Mouse (Mus musculus) spleen, postnatal 0 days (tissue): Measurements from ENCODE around the gene Atp6ap1. TPM values are rescaled to one million over a fixed set of nuclear protein-coding genes. Genes with fewer than 3 reads are reported as not detected.

ENCODE experiments used
- polyA plus RNA-seq: library from polyadenylated mRNA; unstranded; fragments of >200 nt; fragmentation: Nextera tagmentation; extraction: Ambion mirVana; gene quantifications from 2 replicates; pipeline ENCODE4 v1.2.1, GENCODE M21; 2015

Atp6ap1 gene
- polyA plus RNA-seq: 71.8 and 82.1 TPM in 2 replicates

DNA sequence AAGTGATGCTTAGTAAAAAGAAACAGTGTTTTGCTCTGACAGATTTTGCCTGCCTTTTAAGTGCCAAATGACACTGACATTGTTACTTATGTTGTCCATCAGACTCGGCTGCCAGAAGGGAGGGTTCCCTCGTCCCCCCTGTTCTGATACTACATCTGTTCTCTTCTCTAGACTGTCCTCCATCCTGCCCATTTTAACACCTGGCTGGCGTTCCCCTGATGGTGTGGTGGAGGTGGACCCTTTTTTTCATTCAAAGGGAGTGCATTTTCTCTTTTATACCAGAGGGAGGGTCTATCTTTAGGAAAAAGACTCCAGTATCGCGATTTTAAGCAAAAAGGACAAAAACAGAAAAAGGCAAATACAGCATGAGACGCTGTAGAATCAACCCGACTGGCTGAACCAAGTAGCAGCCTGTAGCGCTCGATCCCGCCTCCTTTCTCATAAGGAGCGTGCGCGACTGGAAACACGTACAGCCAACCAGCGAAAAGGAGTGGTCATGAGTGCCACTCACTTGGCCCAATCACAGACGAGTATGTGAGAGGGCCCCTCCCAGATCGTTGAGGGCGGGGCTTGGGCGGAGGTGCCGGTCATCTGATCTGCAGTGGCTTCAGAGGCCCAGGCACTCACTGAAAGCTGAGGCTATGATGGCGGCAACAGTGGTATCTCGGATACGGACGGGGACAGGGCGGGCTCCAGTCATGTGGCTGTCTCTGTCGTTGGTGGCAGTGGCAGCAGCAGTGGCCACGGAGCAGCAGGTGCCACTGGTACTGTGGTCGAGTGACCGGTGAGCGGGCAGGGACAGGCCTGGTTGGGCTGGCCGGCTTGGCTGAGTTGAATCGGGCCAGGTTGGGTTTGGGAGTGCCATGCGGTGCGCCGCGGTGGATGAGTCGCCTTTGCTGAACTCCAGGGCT lies at the start of gene Atp6ap1:
Gene Atp6ap1, plus strand, starts transcription at position 560 of the 911 bp plus-strand sequence.

GRCm38 (mm10) chrX:74249615-74250014 lies 47.3 kb upstream of the Atp6ap1 start, which contains the start of gene Flna:
Gene Flna, minus strand, starts transcription at chrX:74249820.

DNA sequence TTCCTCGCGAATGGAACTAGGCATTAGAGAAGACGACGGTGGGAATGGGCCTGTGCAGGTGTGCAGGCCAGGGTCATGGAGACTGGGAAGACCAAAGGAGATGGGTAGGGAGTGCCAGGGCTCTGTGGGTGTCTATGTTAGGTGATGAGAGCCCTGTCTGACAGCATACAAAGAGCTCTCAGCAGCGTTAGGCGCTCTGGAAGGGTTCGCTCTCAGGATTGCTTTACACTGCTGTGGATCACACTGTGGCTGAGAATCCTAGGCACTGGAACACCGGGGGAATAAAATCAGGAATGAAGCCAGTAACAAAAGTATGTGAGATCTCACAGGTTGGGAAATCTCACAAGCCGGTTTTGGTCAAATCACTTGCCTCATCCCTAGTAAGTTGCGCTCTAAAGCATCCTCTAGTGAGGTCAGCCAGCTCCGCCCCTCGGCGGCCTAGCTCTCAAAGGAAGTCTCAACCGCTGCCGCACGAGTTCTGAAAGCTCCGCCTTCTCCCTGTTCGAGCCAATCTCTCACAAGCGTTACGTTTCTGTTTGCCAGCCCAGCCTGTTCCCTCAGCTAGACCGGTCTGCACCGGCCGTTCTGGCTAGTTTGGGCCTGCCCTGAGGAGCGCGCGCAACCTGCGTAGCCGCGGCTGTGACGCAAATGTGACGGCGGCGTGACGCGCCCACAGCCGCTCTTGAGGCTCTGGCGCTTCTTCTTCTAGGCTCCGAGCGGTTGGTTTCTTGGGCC lies 42.6 kb upstream of the Atp6ap1 start, which contains the start of gene Emd:
Gene Emd, plus strand, starts transcription at position 535 of the 735 bp plus-strand sequence.

GRCm38 (mm10) chrX:74270062-74270901 lies 26.6 kb upstream of the Atp6ap1 start, which contains the start of gene Rpl10:
Gene Rpl10, plus strand, starts transcription at chrX:74270812.

DNA sequence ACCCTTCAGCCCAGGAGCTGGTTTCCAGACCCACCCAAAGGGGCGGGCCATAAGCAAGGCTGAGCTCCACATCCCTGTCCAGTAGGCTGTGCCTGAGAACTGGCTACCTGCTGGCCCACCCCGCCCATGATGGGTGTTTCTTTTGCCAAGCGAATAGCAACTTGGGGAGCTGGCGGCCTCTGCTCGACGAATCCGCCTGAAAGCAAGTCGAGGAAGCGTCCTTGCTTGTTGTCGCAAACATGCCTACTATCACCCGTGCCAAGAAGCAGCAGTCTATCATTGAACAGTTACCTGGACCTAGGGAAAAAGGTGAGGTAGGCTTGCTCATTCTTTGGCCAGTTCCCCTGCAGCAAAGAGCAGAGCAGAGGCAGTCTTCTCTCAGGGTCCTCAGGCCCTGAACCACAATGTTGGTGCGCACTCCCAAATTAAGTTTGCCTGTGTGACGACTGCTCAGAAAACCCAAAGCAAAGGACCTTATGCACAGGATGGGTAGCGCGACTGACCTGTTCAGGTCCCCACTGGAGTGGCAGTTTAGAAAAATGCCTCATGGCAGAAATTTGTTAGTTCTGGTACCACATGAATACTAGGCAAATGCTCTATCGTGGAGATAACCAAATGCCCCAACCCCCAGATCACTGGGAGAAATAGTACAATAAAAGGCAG lies 15.0 kb upstream of the Atp6ap1 start, which contains the start of the genes Taz and Dnase1l1:
Gene Taz, plus strand, starts transcription at position 181 of the 663 bp plus-strand sequence.
Gene Dnase1l1, minus strand, starts transcription at position 606 of the 663 bp plus-strand sequence.

DNA sequence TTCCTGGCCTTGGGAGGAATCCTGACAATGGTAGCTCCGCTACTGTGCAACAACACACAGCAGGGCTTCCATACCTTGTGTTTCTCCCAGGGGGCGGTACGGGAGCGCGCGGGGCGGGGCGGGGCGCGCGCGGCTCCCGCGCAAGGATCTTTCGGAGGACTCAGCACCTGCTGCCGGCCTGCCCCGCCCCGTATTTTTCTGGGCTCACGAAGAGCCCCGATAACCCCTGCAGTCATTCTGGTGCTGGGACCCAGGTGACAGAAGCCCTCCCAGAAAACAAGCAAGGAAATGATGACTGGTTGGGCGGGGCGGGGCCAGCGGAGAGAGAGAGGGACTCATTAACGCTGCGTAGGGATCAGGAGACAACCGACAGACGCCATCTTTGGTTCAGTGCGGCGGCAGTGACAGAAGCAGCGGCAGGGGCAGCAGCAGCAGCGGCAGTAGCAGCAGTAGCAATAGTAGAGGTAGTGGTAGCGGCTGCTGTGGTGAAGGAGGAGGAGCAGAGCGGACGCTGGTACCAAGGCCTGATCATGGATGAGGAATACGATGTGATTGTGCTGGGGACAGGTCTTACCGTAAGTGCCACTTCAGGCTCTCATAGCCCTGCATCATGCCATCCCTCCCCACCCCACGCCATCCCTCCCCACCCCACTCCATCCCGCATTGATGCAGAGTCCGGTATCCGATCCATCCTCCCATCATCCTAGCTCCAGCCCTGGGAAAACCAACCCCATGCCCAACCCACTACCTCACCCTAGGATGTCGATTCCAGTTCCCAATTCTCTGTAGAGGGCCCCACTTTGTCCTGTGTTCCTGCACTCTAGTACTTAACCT lies 8.2 kb downstream of the Atp6ap1 start, which contains the start of gene Gdi1:
Gene Gdi1, plus strand, starts transcription at position 132 of the 834 bp plus-strand sequence.

GRCm38 (mm10) chrX:74312540-74313464 lies 15.9 kb downstream of the Atp6ap1 start, which contains the start of gene Fam50a:
Gene Fam50a, plus strand, starts transcription at chrX:74313033.

GRCm38 (mm10) chrX:74328725-74329161 lies 31.8 kb downstream of the Atp6ap1 start, which contains the start of gene Plxna3:
Gene Plxna3, plus strand, starts transcription at chrX:74329066.

GRCm38 (mm10) chrX:74353467-74353770 lies 56.5 kb downstream of the Atp6ap1 start, which contains the start of gene Lage3:
Gene Lage3, minus strand, starts transcription at chrX:74353618.

Other genes starting within 250 kb of the Atp6ap1 start
- gene Opn1mw, start 169.6 kb upstream of the Atp6ap1 start, polyA plus RNA-seq: not detected in 2 replicates
- 8.1 and 9.0 TPM in 2 replicates for gene Mecp2, start 161.7 kb upstream of the Atp6ap1 start, polyA plus RNA-seq
- not detected in 2 replicates for gene Tex28, start 129.3 kb upstream of the Atp6ap1 start, polyA plus RNA-seq
- gene Tktl1, start 119.8 kb upstream of the Atp6ap1 start, polyA plus RNA-seq: 0.05 TPM in 1 of 2 replicates, not detected in the other
- gene Flna, start 47.3 kb upstream of the Atp6ap1 start, polyA plus RNA-seq: 107 and 134 TPM in 2 replicates
- gene Emd, start 42.4 kb upstream of the Atp6ap1 start, polyA plus RNA-seq: 14.7 and 15.4 TPM in 2 replicates
- 740 and 747 TPM in 2 replicates for gene Rpl10, start 26.3 kb upstream of the Atp6ap1 start, polyA plus RNA-seq
- 42.8 and 48.5 TPM in 2 replicates for gene Taz, start 15.2 kb upstream of the Atp6ap1 start, polyA plus RNA-seq
- gene Dnase1l1, start 14.8 kb upstream of the Atp6ap1 start, polyA plus RNA-seq: 27.8 and 31.3 TPM in 2 replicates
- gene Gdi1, start 7.9 kb downstream of the Atp6ap1 start, polyA plus RNA-seq: 59.5 and 73.3 TPM in 2 replicates
- 35.4 and 36.9 TPM in 2 replicates for gene Fam50a, start 15.9 kb downstream of the Atp6ap1 start, polyA plus RNA-seq
- 1.1 and 1.8 TPM in 2 replicates for gene Plxna3, start 32.0 kb downstream of the Atp6ap1 start, polyA plus RNA-seq
- 74.6 and 77.4 TPM in 2 replicates for gene Lage3, start 56.5 kb downstream of the Atp6ap1 start, polyA plus RNA-seq
- gene Ubl4a, start 76.1 kb downstream of the Atp6ap1 start, polyA plus RNA-seq: 46.3 and 50.9 TPM in 2 replicates
- gene Slc10a3, start 76.3 kb downstream of the Atp6ap1 start, polyA plus RNA-seq: 9.6 and 11.5 TPM in 2 replicates
- 10.6 and 14.6 TPM in 2 replicates for gene Fam3a, start 96.2 kb downstream of the Atp6ap1 start, polyA plus RNA-seq
- 11.6 and 14.1 TPM in 2 replicates for gene Ikbkg, start 96.2 kb downstream of the Atp6ap1 start, polyA plus RNA-seq
- 49.6 and 52.9 TPM in 2 replicates for gene G6pdx, start 132.1 kb downstream of the Atp6ap1 start, polyA plus RNA-seq
- not detected in 2 replicates for gene Gm6880, start 184.3 kb downstream of the Atp6ap1 start, polyA plus RNA-seq